Mouse (Mus musculus) yolk sac, embryonic 10.5 days (tissue): ENCODE data around the gene Arrb1.

ENCODE experiments used
- DNase-seq: peaks from one replicate; pipeline ENCODE4 v3.0.0-alpha.2; 2017; ENCODE audit warnings: low spot score

Gene Arrb1

DNA sequence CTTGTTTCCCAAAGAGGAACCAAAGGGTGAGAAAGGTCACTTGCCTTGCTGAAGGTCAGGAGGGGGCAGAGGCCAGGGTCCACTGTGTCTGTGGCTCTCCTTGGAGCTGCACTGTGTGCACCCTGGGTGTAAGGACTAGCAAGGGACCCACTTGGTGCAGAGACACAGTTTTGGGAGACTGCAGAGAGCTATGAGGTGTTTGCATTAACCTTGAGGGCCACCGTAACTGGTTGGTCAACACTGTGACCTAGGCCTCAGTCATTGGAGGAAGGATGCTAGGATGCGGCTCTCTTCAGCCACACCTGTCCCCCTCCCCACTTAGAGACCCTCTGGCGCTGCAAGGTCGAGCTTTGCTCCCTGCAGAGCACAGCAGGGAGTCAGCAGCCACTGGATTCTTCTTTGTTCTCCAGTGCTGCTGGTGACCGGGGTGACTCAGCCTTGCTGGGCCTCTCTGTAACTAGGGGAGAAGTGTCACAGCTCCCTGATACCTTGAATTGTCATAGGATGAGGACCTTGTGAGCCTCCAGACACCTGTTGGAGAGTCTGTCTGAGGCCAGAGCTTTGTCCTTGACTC, 2.0 kb downstream of the Arrb1 start:
- no peak for DNase-seq

- no peak for DNase-seq
Measured at GRCm38 (mm10) chr7:99538421-99538820, 3.2 kb downstream of the Arrb1 start.

GRCm38 (mm10) chr7:99539201-99539891, 4.1 kb downstream of the Arrb1 start:
- peak; percentile 36 for DNase-seq

DNA sequence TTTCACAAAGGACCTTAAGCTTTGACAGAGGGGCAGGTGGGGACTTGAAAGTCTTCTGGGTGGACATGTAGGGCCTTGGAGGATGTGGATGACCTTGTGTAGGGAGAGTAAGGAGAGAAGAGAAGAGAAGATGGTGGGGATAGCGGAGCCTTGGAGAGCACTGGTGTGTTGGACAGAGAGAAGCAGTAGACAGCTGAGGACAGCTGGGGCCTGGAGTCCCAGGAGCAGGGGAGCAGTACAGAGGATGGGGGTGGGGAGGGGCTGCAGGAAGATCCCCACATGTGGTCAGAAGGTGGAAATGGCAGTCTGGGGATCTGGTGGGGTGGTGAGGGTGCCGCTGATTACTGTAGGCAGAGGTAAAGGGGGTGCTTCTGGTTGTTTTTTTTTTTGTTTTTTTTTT, 4.8 kb downstream of the Arrb1 start:
- no peak for DNase-seq

- no peak for DNase-seq
Measured at GRCm38 (mm10) chr7:99541204-99541603, 5.9 kb downstream of the Arrb1 start.

DNA sequence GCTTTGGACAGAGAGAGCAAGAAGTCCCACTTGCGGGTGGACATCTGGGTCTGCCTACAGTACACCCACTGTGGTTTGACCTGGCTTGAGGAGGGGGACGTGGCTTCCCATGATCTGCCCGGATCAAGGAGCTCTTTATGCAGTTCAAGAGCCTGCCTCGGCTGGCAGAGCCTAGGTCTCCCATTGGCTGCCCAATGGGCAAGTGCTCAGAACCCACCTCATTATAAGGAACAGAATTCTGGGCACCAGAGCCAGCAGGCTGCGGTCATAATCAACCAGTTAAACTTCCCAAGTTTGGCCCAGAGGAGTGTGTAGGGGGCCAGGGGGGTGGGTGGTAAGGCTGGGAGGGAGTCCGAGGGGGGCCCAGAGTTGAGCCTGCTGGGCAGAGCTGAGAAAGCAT, 9.0 kb downstream of the Arrb1 start:
- DNase-seq = no peak

GRCm38 (mm10) chr7:99545885-99546745, 10.8 kb downstream of the Arrb1 start:
- peak; percentile 47 for DNase-seq

DNA sequence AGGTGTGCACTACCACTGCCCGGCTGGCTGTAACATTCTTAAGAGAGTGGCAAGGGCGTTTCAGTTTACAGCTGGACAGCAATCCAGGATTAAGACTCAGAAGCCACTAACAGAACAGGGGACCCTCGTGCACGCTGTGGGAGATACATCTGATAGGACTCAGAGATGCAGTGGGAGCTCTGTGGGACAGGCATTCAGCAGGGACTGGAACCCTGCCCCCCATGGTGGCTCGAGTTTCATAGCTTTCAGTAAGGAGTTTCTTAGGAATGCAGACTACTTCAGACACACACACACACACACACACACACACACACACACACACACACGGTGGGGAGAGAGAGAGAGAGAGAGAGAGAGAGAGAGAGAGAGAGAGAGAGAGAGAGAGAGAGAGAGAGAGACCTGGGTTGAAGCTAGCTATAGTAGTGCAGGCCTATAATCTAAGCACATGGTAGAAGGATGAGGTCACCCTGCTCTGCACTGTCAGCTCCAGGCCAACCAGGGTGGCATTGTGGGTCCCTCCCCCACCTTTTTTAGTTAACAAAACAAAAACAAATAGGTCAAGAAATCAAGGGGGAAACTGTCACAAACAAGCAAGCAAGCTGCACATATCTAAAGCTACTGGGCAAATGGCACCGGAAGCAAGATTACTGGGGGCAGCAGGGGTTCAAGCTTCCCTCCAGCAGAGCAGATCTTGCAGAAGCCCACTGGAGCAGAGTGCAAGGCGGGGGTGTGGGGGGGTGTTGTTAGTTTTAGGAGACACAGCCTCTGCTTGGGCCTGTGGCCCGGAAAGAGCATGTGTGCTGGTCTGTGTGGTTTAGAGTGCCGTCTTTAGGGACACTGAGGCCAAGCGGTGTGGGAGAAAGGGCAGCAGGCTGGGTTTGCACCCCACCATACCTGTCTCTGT, 12.6 kb downstream of the Arrb1 start:
- peak; percentile 40 for DNase-seq

GRCm38 (mm10) chr7:99549668-99550067, 14.4 kb downstream of the Arrb1 start:
- no peak for DNase-seq

DNA sequence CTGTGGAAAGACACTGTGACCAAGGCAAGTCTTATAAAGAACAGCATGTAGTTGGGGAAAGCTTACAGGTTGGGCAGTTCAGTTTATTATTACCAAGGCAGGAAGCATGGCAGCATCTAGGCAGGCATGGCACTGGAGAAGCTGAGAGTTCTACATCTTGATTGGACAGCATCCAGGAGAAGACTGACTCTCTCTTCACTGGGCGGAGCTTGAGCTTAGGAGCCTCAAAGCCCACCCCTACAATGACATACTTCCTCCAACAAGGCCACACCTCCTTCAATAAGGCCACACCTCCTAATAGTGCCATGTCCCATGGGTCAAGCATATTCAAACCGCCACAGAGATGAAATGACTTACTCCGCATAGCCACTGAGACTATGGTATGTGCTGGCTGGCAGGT, 16.4 kb downstream of the Arrb1 start:
- DNase-seq = no peak

DNA sequence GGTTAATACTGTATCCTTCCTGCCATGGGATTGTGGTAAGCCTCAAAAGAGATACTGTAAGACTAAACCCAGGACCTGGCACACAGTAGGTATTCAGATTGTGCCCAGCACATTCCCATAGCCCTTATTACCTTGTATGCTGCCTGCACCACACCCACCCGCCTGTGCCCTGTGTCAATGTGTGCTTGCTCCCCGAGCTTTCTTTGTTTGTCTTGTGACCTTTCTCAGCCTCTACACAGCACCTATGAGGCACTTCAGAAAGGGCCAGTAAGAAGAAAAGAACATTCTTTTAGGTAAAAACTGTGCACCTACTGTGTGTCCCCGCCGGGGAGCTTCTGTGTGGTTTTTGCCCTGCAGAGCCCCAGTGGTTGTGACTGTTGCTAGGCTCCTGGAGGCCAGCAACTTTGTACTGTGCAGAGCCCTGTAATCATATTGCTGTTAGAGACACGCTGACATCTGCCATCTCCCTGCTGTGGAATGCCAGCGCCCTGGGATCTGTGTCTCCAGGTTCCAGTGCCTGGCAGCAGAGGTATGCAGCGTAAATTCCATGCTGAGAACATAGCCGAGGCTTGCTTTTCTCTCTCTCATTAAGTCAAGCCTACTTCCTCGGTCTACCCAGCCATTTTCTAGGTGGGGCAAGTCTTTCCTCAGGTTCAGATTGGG, 18.1 kb downstream of the Arrb1 start:
- peak; percentile 48 for DNase-seq

GRCm38 (mm10) chr7:99553885-99554269, 18.6 kb downstream of the Arrb1 start:
- peak; percentile 49 for DNase-seq

DNA sequence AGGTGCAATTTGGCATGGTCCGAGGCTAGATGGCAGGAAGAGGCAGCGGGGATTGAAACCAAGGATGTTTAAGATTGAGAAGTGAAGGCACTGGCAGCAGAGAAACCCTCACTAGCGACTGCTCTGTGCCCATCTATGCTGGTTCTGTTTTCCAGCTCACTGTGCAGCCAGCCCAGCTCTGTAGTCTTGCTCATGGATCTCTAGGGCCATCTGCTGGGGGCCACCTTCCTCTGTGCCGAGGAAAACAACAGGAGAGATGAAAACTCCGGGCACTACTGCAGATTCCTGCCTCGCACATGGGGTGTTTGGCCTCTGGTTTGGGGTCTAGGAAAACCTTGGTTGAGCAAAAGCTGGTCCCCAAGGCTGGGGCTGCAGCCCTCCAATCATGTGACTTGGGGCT, 20.6 kb downstream of the Arrb1 start:
- no peak for DNase-seq

GRCm38 (mm10) chr7:99559091-99559490, 23.8 kb downstream of the Arrb1 start:
- DNase-seq = no peak

DNA sequence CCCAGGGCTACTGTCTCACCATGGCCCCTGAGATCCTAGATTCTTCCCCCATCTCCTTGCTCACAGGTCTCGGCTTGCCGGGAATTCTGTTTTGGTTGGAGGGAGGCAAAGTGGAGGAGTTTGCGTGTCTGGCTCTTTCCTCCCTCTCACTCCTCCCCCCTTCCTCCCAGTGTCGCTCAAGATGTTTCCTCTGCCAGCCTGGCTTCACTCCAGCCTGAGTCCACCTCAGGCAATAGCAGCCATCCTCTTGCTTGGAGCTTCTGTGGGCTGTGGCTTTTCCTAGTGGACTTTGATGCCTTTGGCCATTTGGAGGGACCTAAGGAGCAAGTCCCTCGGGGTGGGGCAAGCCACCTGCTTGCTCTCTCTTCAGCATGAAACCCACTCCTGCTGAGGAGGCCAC, 27.2 kb downstream of the Arrb1 start:
- DNase-seq = no peak

GRCm38 (mm10) chr7:99563224-99563623, 28.0 kb downstream of the Arrb1 start:
- no peak for DNase-seq

DNA sequence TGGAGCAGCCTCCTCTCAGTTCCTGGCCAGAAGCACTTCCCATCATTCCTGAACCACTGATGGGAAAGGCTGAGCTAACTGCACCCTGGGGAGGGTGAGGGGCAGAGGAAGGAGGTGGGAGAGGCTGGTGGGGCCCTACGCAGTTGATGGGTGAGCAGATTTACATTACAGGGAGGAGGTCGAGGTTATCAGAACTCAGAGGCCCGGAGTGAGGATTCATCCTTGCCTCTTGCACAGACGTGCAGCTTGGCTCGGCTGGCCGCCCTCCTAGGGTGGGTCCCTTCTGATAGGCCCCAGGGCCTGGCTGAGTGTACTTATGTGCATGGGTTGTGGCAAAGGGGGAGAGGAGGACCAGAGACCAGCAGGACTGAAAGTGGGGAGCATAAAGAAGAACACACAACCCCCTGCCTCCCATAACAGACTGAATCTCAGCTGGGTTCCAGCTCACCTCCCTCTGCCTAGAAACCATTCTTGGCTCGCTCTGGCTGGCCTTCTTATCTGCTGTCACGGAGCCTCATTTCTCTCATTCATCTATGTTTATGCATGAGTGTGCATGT, 30.1 kb downstream of the Arrb1 start:
- DNase-seq = peak; percentile 62

GRCm38 (mm10) chr7:99570680-99571079, 35.4 kb downstream of the Arrb1 start:
- DNase-seq = no peak

- DNase-seq = no peak
Measured at GRCm38 (mm10) chr7:99572931-99573330, 37.7 kb downstream of the Arrb1 start.

- DNase-seq = no peak
Measured at GRCm38 (mm10) chr7:99573351-99573750, 38.1 kb downstream of the Arrb1 start.

DNA sequence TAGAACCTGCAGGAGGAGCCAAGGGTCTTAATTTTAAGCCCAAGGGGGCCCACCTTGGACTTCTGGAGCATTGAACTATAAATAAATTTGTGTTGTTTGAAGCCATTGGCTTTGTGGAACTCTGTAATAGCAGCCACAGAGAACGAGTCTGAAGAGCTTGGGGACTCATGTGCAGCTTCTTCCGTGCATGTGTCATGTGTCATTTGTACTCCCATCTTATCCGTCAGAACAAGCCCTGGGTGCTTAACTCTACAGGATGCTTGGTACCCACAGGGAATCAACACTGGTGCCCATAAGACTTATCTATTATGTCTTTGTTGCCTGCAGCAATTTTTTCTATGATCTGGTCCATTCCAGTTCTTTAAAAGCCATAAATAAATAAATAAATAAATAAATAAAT, 43.0 kb downstream of the Arrb1 start:
- DNase-seq = no peak
